Mouse (Mus musculus) gastrocnemius, postnatal 10 days (tissue): Measurements from ENCODE around the gene Nxnl2. TPM values are rescaled to one million over a fixed set of nuclear protein-coding genes. Genes with fewer than 3 reads are reported as not detected.

Experiments used
- microRNA-seq, 2 experiments: library from miRNA; unstranded; fragments of <30 nt; microRNA quantifications; one replicate each; pipeline ENCODE4 v1.2.0; 2021
- total RNA-seq, 2 experiments: library from RNA; stranded (reverse); gene quantifications; 2 replicates each; pipeline ENCODE4 v1.2.3; 2021

The Nxnl2 gene
- total RNA-seq, 2 experiments from 2014 or later, result 0.61 to 0.70 TPM

Small RNA genes within 50 kb of the gene (microRNA-seq; reads per million reads assigned to microRNA genes)
- 0 reads per million in 2 experiments for gene Gm44341

Other genes starting within 250 kb of the Nxnl2 start
- gene Spin1, start 70.1 kb upstream of the Nxnl2 start, total RNA-seq, result 10 to 100 TPM; 26.4 to 30.4 TPM
- gene S1pr3, start 237.6 kb downstream of the Nxnl2 start, total RNA-seq, result 10 to 100 TPM; 14.6 to 21.7 TPM